ENCODE assay signal across 8 mouse cellular contexts in the genomic region with DNA sequence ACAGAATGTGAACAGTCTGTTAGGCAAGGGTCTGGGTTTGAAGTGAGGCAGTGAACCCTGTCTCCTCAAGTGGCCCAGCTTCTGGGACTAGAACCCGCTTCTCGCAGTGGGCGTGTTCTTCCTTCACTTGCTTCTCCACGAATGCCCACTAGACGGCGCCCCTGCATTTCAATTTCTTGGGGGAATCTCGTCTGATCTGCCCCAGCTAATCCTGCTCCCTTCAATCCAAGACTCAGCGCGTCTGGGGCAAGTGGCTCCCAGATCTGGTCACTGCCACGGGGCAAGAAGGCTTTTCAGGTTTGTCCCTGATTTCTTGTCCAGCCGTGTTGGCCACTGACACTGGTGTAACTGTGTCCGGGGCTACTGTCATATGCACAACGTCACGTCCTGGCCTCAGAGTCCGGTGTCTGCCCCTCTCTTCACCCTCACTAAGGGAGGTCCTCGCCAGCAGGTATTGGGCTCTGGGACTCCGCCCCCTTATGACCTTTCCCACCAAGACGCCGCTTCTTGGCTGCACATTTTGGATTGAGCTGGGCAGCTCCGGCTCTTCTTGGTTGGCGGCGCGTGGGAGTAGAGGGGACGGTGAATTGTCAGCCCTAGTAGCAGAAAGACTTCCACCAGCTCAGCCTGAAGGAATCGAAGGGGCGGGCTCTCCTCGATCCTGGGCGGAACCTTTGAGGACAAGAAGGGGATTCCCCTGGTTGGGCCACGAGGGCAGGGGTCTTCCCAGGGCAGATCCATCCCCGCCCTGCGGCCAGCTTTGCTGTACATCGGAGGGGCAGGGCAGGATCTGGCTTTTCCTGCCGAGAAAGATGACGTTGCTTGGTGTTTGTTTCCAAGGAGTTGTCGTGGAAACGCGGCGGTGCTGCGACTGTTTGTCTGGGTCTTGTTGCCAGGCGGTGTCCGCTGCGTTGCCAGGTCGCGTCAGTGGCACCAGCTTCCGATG. TPM values are rescaled to one million over a fixed set of nuclear protein-coding genes. Genes with fewer than 3 reads are reported as not detected.
A peak's percentile ranks its signal among the peaks of the same experiment; 100 is the strongest.
DNase-seq lines count a peak whose midpoint lies in the region; ATAC-seq and TF ChIP-seq lines count a peak whose summit lies in the region.

Crip1 (plus strand) TSS at position 205 of the 946 bp plus-strand sequence.

- peak; percentile 77 for TF ChIP-seq CTCF in cortical plate, adult 2 months (IDR thresholded peaks at IDR 0.05; ENCODE audit: extremely low read depth, insufficient read depth, low read length)

- DNase-seq in adrenal gland, adult 18-20 months (ENCODE audit: low spot score in 2 of 2) = peak; percentile 93
- peak; percentile 75 to 78 for DNase-seq in gastrocnemius, adult 8-10 months (ENCODE audit: low spot score in 2 of 2)
- peak; percentile 79 to 88 for DNase-seq in left cerebral cortex, postnatal 10 days (ENCODE audit: extremely low spot score in 1 of 2, low spot score in 2 of 2)
- peak; percentile 83 for DNase-seq in right cerebral cortex, adult 18-20 months
- DNase-seq in urinary bladder, postnatal 10 days (ENCODE audit: low spot score) = peak; percentile 73

- no peak; the same call in 1 of the 2 replicates for TF ChIP-seq POLR2A in cortical plate, adult 2 months (IDR thresholded peaks at IDR 0.05; ENCODE audit: extremely low read depth, insufficient read depth, low read length)

- 8% methylated on average over 45 of the region's 45 CpGs for WGBS in hindbrain, embryonic 16.5 days

- H3K4me2 ChIP-seq in hindbrain, embryonic 16.5 days (ENCODE audit: low read length) = peak within 1 kb of the TSS; percentile 40

- H3K9ac ChIP-seq in hindbrain, embryonic 16.5 days (ENCODE audit: low read depth, low read length) = peak within 1 kb of the TSS; percentile 44

- no peaks in the 10 kb centered on the region for H3K9me3 ChIP-seq in hindbrain, embryonic 16.5 days (ENCODE audit: control insufficient read depth, low read length)
- no peaks in the 10 kb centered on the region for H3K9me3 ChIP-seq in megakaryocyte, embryonic 14.5 days

- H3K27ac ChIP-seq in cortical plate, adult 2 months (ENCODE audit: insufficient read depth, low read length) = peak within 1 kb of the TSS; percentile 25; the same call in 1 of the 2 replicates
- H3K27ac ChIP-seq in hindbrain, embryonic 16.5 days (ENCODE audit: low read depth, low read length) = peak within 1 kb of the TSS; percentile 10

- no peak for ATAC-seq in hindbrain, embryonic 16.5 days

- H3K27me3 ChIP-seq in hindbrain, embryonic 16.5 days (replicated peaks; ENCODE audit: control insufficient read depth, insufficient read depth, low read length) = peaks cover 8% of the 10 kb centered on the region
- peaks cover 83% of the 10 kb centered on the region for H3K27me3 ChIP-seq in megakaryocyte, embryonic 14.5 days (replicated peaks)

- H3K4me3 ChIP-seq in cortical plate, adult 2 months (ENCODE audit: insufficient read depth, low read length) = 0 out of 2 replicates have a peak within 1 kb of the TSS, but pooled peaks have one; percentile 4
- H3K4me3 ChIP-seq in hindbrain, embryonic 16.5 days (ENCODE audit: low read length) = no peak within 1 kb of the TSS
- peak within 1 kb of the TSS; percentile 88 for H3K4me3 ChIP-seq in megakaryocyte, embryonic 14.5 days (replicated peaks)

- intact Hi-C loops in left cerebral cortex, postnatal 10 days (cut with DNase I) = no loop called here

- H3K36me3 ChIP-seq in hindbrain, embryonic 16.5 days (ENCODE audit: control insufficient read depth, insufficient read depth, low read length) = no peaks in the 10 kb centered on the region; the same call in 1 of the 2 replicates
- no peaks in the 10 kb centered on the region for H3K36me3 ChIP-seq in megakaryocyte, embryonic 14.5 days (replicated peaks; ENCODE audit: low read length)

- peaks cover 1% of the 10 kb centered on the region; the same call in 1 of the 2 replicates for H3K4me1 ChIP-seq in cortical plate, adult 2 months (ENCODE audit: control insufficient read depth, insufficient read depth, low read length)
- peaks cover 30% of the 10 kb centered on the region for H3K4me1 ChIP-seq in hindbrain, embryonic 16.5 days (ENCODE audit: control insufficient read depth, insufficient read depth, low read depth, low read length)
- H3K4me1 ChIP-seq in megakaryocyte, embryonic 14.5 days = peaks cover 82% of the 10 kb centered on the region

RNA-seq across cellular contexts. Expression of gene Crip1, which starts in this region (rescaled TPM):
- 100 to 1,000 TPM in 1 of 2 experiments, 10 to 100 TPM in 1; 52.9 to 106 TPM for total RNA-seq in adrenal gland, adult 18-20 months (2021)
- 67.6 and 70.7 TPM in 2 replicates for polyA plus RNA-seq in cortical plate, adult 2 months (2012; rRNA removed)
- total RNA-seq in gastrocnemius, adult 8-10 months (2022) = 10 to 100 TPM; 53.0 to 78.6 (median 58.5) TPM
- 29.8 and 40.7 TPM in 2 replicates for polyA plus RNA-seq in hindbrain, embryonic 16.5 days (2015; fragmentation: Nextera tagmentation; extraction: Ambion mirVana)
- 10 to 100 TPM; 12.4 to 12.6 TPM for total RNA-seq in left cerebral cortex, postnatal 10 days (2021)
- polyA plus RNA-seq in megakaryocyte, embryonic 14.5 days (2012; ENCODE audit: insufficient read depth, low replicate concordance) = 12.3 and 39.8 TPM in 2 replicates
